Mouse (Mus musculus): Measurements from ENCODE around the gene Zfp36l1.
A peak's percentile ranks its signal among the peaks of the same experiment; 100 is the strongest.

Zfp36l1 gene

GRCm38 (mm10) chr12:80064306-80064705, 48.5 kb downstream of the Zfp36l1 start:
- no peak for DNase-seq

GRCm38 (mm10) chr12:80063402-80064150, 49.2 kb downstream of the Zfp36l1 start:
- no peak for DNase-seq

GRCm38 (mm10) chr12:80062410-80063401, 50.1 kb downstream of the Zfp36l1 start:
- peak; percentile 27 to 40 for DNase-seq

GRCm38 (mm10) chr12:80061810-80062209, 51.0 kb downstream of the Zfp36l1 start:
- no peak for DNase-seq

- peak; percentile 16 to 31 for DNase-seq
Observed at GRCm38 (mm10) chr12:80060809-80061208, 52.0 kb downstream of the Zfp36l1 start.

GRCm38 (mm10) chr12:80060338-80060737, 52.5 kb downstream of the Zfp36l1 start:
- peak in 1 of 2 experiments; percentile 31 for DNase-seq

GRCm38 (mm10) chr12:80059773-80060328, 53.0 kb downstream of the Zfp36l1 start:
- DNase-seq, result no peak
